Mouse (Mus musculus) forebrain, embryonic 10.5 days (tissue): ENCODE measurements around the gene Sgpl1. TPM values are rescaled to one million over a fixed set of nuclear protein-coding genes. Genes with fewer than 3 reads are reported as not detected.
A peak's percentile ranks its signal among the peaks of the same experiment; 100 is the strongest.

ENCODE experiments used
- DNase-seq: peaks from one replicate; pipeline ENCODE4 v3.0.0-alpha.2; 2017; ENCODE audit warnings: low spot score; ENCODE audit errors: extremely low spot score
- H3K27ac ChIP-seq: fragments of 300-500 bp; sonication (generic); 2 replicates; pipeline ENCODE4 v1.5.1; 2016; ENCODE audit warnings: mild to moderate bottlenecking
- H3K27me3 ChIP-seq: fragments of 300-500 bp; sonication (generic); 2 replicates; pipeline ENCODE4 v1.6.1; 2016; ENCODE audit warnings: mild to moderate bottlenecking; ENCODE audit not compliant: poor library complexity, severe bottlenecking
- H3K36me3 ChIP-seq: fragments of 300-500 bp; sonication (generic); replicated peaks from 2 replicates; pipeline ENCODE4 v1.6.1; 2016; ENCODE audit warnings: mild to moderate bottlenecking, moderate library complexity
- H3K4me1 ChIP-seq: fragments of 300-500 bp; sonication (generic); 2 replicates; pipeline ENCODE4 v1.6.1; 2016
- H3K4me3 ChIP-seq: fragments of 300-500 bp; sonication (generic); 2 replicates; pipeline ENCODE4 v1.5.1; 2016; ENCODE audit warnings: mild to moderate bottlenecking, moderate library complexity
- H3K9me3 ChIP-seq: fragments of 300-500 bp; sonication (generic); 2 replicates; pipeline ENCODE4 v1.6.1; 2016; ENCODE audit warnings: mild to moderate bottlenecking, moderate library complexity
- WGBS: fragments of 180-500 bp; shearing (Covaris S2); methylation state at CpG from one replicate; pipeline ENCODE4 v1.1.7; 2016; 5-methylcytosine and 5-hydroxymethylcytosine counted together
- polyA plus RNA-seq: library from polyadenylated mRNA; unstranded; fragments of >200 nt; fragmentation: Nextera tagmentation; extraction: Ambion mirVana; gene quantifications from 2 replicates; pipeline ENCODE4 v1.2.1, GENCODE M21; 2016

The Sgpl1 gene
- polyA plus RNA-seq = 57.1 and 58.3 TPM in 2 replicates

GRCm38 (mm10) chr10:61147157-61148040, at the start of gene Sgpl1:
Gene Sgpl1 (minus strand): TSS chr10:61147703.
- H3K36me3 ChIP-seq = peaks cover 8% of the 10 kb centered on the region; the same call in 1 of the 2 replicates
- DNase-seq = peak; percentile 92
- peak within 1 kb of the TSS; percentile 94 for H3K27ac ChIP-seq
- H3K9me3 ChIP-seq = no peaks in the 10 kb centered on the region
- H3K4me3 ChIP-seq = peak within 1 kb of the TSS; percentile 80
- H3K4me1 ChIP-seq = peaks cover 36% of the 10 kb centered on the region
- no peaks in the 10 kb centered on the region for H3K27me3 ChIP-seq
- WGBS = under 1% methylated on average over 82 of the region's 82 CpGs

DNA sequence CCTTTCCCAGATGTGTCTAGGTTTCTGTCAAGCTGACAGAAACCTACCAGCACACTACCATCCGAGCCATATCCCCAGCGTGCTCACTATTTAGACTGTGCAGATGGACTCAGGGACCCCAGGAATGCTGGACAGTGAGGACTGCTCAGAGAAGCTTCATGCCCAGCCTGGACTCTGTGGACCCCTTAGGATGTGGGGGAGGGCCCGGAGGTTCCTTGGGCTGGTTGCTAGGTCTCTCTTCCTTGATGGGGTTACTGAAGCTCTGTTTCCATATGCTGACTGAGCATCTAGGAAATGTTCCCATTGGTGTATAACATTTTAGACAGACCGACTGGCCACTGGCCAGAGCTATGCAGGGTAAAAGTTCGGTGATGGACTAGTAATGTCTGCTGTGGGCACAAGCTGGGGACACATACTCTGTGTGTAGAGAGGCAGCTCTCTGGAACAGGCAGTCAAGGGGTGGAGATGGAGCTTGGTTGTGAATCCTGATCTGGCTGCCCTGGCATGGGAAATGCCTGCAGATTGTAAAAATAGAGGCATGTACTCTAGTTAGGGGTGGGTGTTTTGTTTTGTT, 48.3 kb upstream of the Sgpl1 start:
- no peak overlapping the region for H3K4me3 ChIP-seq
- H3K27me3 ChIP-seq = no peaks in the 10 kb centered on the region
- DNase-seq = no peak
- no peak overlapping the region for H3K27ac ChIP-seq
- H3K9me3 ChIP-seq = no peaks in the 10 kb centered on the region
- peaks cover 13% of the 10 kb centered on the region for H3K4me1 ChIP-seq
- H3K36me3 ChIP-seq = no peaks in the 10 kb centered on the region
- WGBS = 89% methylated on average over 5 of the region's 5 CpGs

DNA sequence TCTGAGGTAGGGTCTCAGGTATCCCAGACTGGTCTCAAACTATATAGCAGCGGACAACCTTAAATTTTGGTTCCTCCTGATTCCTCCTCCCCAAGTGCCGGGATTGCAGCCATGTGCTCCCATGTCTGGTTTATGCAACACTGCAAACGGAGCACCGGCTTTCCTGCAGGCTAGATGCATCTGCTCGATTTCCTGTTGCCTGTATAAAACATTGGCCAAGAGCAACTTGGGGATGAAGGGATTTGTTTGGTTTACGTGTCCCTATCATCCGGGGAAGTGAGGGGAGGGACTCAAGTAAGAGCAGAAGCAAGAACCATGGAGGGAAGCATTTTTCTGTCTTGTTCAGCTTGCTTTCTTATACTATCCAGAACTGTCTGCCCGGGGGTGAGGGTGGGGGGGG, 47.7 kb upstream of the Sgpl1 start:
- no peak for DNase-seq
- H3K4me1 ChIP-seq = peaks cover 7% of the 10 kb centered on the region
- H3K27ac ChIP-seq = no peak overlapping the region
- no peaks in the 10 kb centered on the region for H3K36me3 ChIP-seq
- H3K9me3 ChIP-seq = no peaks in the 10 kb centered on the region
- H3K27me3 ChIP-seq = no peaks in the 10 kb centered on the region
- H3K4me3 ChIP-seq = no peak overlapping the region
- 86% methylated on average over 8 of the region's 8 CpGs for WGBS

- Histone ChIP-seq H3K4me1 (peaks cover 1% of the 10 kb centered on the region), H3K27ac (no peak overlapping the region), H3K27me3 (no peaks in the 10 kb centered on the region), H3K9me3 (no peaks in the 10 kb centered on the region), H3K36me3 (no peaks in the 10 kb centered on the region), H3K4me3 (no peak overlapping the region)
- DNase-seq = no peak
- WGBS = 85% methylated on average over 9 of the region's 9 CpGs
Measured at GRCm38 (mm10) chr10:61194611-61195010, 47.1 kb upstream of the Sgpl1 start.

- WGBS = 75% methylated on average over 3 of the region's 3 CpGs
- Histone ChIP-seq H3K9me3 (no peaks in the 10 kb centered on the region), H3K27ac (no peak overlapping the region), H3K27me3 (no peaks in the 10 kb centered on the region), H3K36me3 (no peaks in the 10 kb centered on the region), H3K4me1 (peaks cover 31% of the 10 kb centered on the region), H3K4me3 (no peak overlapping the region)
- DNase-seq = no peak
Measured at GRCm38 (mm10) chr10:61188010-61188409, 40.5 kb upstream of the Sgpl1 start.

DNA sequence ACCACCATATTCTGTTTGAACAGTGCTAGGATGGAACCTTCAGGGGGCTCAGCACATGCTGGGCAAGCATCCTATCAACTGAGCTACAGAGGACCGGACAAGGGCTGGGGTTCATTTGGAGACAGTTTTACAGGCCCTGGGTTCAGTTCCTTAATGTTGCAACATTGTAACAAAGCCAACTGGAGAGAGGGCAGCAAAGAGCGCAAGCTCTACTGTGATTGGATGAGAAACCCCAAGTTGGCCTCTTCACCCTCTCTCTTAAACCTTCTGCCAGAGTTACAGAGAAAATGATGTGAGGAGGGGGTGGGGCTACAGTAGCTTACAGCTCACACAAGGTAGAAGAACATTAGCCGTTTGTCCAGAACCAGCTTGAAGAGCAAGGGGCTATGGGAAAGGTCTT, 39.5 kb upstream of the Sgpl1 start:
- Histone ChIP-seq H3K9me3 (no peaks in the 10 kb centered on the region), H3K4me1 (peaks cover 31% of the 10 kb centered on the region), H3K36me3 (no peaks in the 10 kb centered on the region), H3K27me3 (no peaks in the 10 kb centered on the region), H3K27ac (no peak overlapping the region), H3K4me3 (no peak overlapping the region)
- DNase-seq = no peak
- 83% methylated on average over 3 of the region's 3 CpGs for WGBS

GRCm38 (mm10) chr10:61179927-61180326, 32.4 kb upstream of the Sgpl1 start:
- H3K36me3 ChIP-seq = no peaks in the 10 kb centered on the region
- H3K27ac ChIP-seq = no peak overlapping the region
- H3K9me3 ChIP-seq = no peaks in the 10 kb centered on the region
- no peak for DNase-seq
- WGBS = 89% methylated on average over 6 of the region's 6 CpGs
- H3K27me3 ChIP-seq = peaks cover 26% of the 10 kb centered on the region
- peaks cover 18% of the 10 kb centered on the region for H3K4me1 ChIP-seq
- no peak overlapping the region for H3K4me3 ChIP-seq

DNA sequence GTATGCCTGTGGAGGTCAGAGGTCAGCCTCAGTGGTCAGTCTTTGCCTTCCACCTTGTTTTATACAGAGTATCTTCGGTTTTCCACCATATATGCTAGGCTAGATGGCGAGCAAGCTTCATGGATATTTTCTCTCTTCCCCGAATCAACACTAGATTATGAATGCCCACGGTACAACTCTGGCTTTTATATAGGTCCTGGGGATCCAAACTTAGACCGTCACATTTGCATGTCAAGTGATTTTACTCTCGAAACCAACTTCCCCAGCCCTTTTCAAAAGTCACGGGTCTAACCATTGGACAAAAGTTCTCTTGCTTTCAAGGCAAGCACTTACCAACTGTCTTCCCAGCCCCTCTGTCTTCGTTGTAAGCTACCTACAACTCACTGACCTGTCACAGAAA, 31.2 kb upstream of the Sgpl1 start:
- Histone ChIP-seq H3K36me3 (no peaks in the 10 kb centered on the region), H3K27me3 (peaks cover 36% of the 10 kb centered on the region), H3K4me1 (peaks cover 14% of the 10 kb centered on the region), H3K4me3 (no peak overlapping the region), H3K9me3 (no peaks in the 10 kb centered on the region), H3K27ac (no peak overlapping the region)
- 86% methylated on average over 8 of the region's 8 CpGs for WGBS
- no peak for DNase-seq

DNA sequence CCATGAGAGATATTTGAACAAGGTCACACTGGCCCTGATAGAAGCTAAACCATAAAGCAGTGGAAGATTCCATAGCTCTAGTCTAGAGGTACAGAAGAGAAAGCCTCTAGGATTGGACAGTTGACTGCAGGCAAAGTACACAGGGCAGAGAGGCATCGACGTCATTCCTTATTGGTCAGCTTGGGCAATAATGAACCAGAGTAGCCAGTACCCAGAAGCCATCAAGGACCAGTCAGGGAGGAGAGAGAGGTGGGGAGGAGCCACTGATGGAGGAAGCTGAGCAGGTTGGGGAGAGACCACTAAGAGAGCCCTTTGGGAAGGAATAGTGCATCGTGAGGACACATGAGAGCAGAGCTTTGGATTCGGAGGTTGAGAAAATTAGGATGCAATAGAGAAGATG, 30.2 kb upstream of the Sgpl1 start:
- H3K9me3 ChIP-seq = no peaks in the 10 kb centered on the region
- H3K27ac ChIP-seq = no peak overlapping the region
- DNase-seq = no peak
- no peak overlapping the region for H3K4me3 ChIP-seq
- 85% methylated on average over 4 of the region's 4 CpGs for WGBS
- H3K36me3 ChIP-seq = no peaks in the 10 kb centered on the region
- peaks cover 14% of the 10 kb centered on the region for H3K4me1 ChIP-seq
- H3K27me3 ChIP-seq = peaks cover 36% of the 10 kb centered on the region

GRCm38 (mm10) chr10:61176221-61176790, 28.8 kb upstream of the Sgpl1 start:
- no peaks in the 10 kb centered on the region for H3K9me3 ChIP-seq
- WGBS = 41% methylated on average over 7 of the region's 7 CpGs
- H3K4me1 ChIP-seq = peaks cover 17% of the 10 kb centered on the region
- no peaks in the 10 kb centered on the region for H3K36me3 ChIP-seq
- peaks cover 36% of the 10 kb centered on the region for H3K27me3 ChIP-seq
- DNase-seq = no peak
- no peak overlapping the region for H3K27ac ChIP-seq
- peak overlapping the region; percentile 27; the same call in 1 of the 2 replicates for H3K4me3 ChIP-seq

DNA sequence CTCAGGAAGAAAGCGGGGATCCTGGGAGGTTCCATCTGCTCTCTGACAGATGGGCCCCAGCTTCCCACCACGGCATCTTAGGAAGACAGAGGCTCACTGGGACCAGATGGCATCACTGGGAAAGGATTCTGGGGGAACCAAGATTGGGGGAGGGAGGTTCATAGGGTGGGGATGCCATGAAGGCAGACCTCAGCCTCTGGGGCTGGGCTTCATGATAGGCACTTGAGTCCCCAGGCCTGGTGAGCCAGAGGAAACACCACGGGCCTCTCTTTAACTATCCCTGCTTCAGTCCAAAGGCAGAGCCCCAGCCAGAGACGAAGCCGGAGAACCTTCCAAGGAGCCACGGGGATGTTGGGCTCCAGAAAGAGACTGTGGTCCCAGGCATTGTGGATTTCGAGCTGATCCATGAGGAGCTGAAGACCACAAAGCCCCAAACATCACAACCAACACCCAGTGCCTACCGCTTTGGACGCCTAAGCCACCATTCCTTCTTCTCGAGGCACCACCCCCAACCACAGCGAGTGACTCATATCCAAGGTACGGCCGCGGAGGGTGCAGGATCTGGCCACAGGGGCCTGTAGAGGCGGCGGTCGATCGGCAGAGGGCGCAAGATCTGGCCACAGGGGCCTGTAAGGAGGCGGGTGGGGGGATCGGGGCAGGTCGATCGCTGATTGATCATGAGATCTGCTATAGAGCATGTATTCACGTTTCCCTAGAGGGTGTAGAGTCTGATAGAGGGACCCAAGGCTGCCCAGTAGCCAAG, 28.1 kb upstream of the Sgpl1 start:
- H3K36me3 ChIP-seq = no peaks in the 10 kb centered on the region
- H3K27me3 ChIP-seq = peaks cover 36% of the 10 kb centered on the region
- DNase-seq = peak; percentile 44
- 17% methylated on average over 24 of the region's 24 CpGs for WGBS
- H3K9me3 ChIP-seq = no peaks in the 10 kb centered on the region
- H3K27ac ChIP-seq = no peak overlapping the region
- peak overlapping the region; percentile 27; the same call in 1 of the 2 replicates for H3K4me3 ChIP-seq
- H3K4me1 ChIP-seq = peaks cover 17% of the 10 kb centered on the region

GRCm38 (mm10) chr10:61174711-61175441, 27.4 kb upstream of the Sgpl1 start:
- no peaks in the 10 kb centered on the region for H3K9me3 ChIP-seq
- 58% methylated on average over 13 of the region's 13 CpGs for WGBS
- no peak for DNase-seq
- H3K4me1 ChIP-seq = peaks cover 17% of the 10 kb centered on the region
- no peak overlapping the region for H3K4me3 ChIP-seq
- peaks cover 36% of the 10 kb centered on the region for H3K27me3 ChIP-seq
- no peaks in the 10 kb centered on the region for H3K36me3 ChIP-seq
- no peak overlapping the region for H3K27ac ChIP-seq
